Mouse (Mus musculus) lung, embryonic 16.5 days (tissue): ENCODE results near the gene Usp35. TPM values are rescaled to one million over a fixed set of nuclear protein-coding genes. Genes with fewer than 3 reads are reported as not detected.

Source experiments
- ATAC-seq: fragments of 200-750 bp; cut with Nextera tagmentation; 2 replicates; pipeline ENCODE4 v1.8.0; 2017; ENCODE audit warnings: low read depth, mild to moderate bottlenecking, moderate library complexity
- H3K27ac ChIP-seq: fragments of 300-500 bp; sonication (generic); 2 replicates; pipeline ENCODE4 v1.5.1; 2014; ENCODE audit warnings: mild to moderate bottlenecking, control low read depth, low read length
- H3K27me3 ChIP-seq: fragments of 300-500 bp; sonication (generic); 2 replicates; pipeline ENCODE4 v1.6.1; 2014; ENCODE audit warnings: low read depth, low read length, mixed read lengths; ENCODE audit not compliant: control insufficient read depth, insufficient read depth
- H3K36me3 ChIP-seq: fragments of 300-500 bp; sonication (generic); 2 replicates; pipeline ENCODE4 v1.6.1; 2014; ENCODE audit warnings: low read length; ENCODE audit not compliant: control insufficient read depth, insufficient read depth
- H3K4me1 ChIP-seq: fragments of 300-500 bp; sonication (generic); replicated peaks from 2 replicates; pipeline ENCODE4 v1.6.1; 2014; ENCODE audit warnings: low read length, mixed read lengths; ENCODE audit not compliant: control insufficient read depth, insufficient read depth
- H3K4me2 ChIP-seq: fragments of 300-500 bp; sonication (generic); 2 replicates; pipeline ENCODE4 v1.6.1; 2014; ENCODE audit warnings: low read depth, low read length, control low read depth
- H3K4me3 ChIP-seq: fragments of 300-500 bp; sonication (generic); 2 replicates; pipeline ENCODE4 v1.5.1; 2014; ENCODE audit warnings: mild to moderate bottlenecking, low read length, control low read depth
- H3K9ac ChIP-seq: fragments of 300-500 bp; sonication (generic); 2 replicates; pipeline ENCODE4 v1.6.1; 2014; ENCODE audit warnings: low read length, control low read depth
- H3K9me3 ChIP-seq: fragments of 300-500 bp; sonication (generic); 2 replicates; pipeline ENCODE4 v1.6.1; 2016; ENCODE audit warnings: low read length; ENCODE audit not compliant: control insufficient read depth
- WGBS: fragments of 180-500 bp; shearing (Covaris S2); extraction: QIAGEN DNeasy Blood & Tissue Kit; methylation state at CpG from one replicate; pipeline ENCODE4 v1.1.7; 2014; 5-methylcytosine and 5-hydroxymethylcytosine counted together
- polyA plus RNA-seq: library from polyadenylated mRNA; unstranded; fragments of >200 nt; fragmentation: Nextera tagmentation; extraction: Ambion mirVana; gene quantifications from 2 replicates; pipeline ENCODE4 v1.2.1, GENCODE M21; 2015

The Usp35 gene
- polyA plus RNA-seq, 1 experiment from 2014 or later, result 1.2 TPM

DNA sequence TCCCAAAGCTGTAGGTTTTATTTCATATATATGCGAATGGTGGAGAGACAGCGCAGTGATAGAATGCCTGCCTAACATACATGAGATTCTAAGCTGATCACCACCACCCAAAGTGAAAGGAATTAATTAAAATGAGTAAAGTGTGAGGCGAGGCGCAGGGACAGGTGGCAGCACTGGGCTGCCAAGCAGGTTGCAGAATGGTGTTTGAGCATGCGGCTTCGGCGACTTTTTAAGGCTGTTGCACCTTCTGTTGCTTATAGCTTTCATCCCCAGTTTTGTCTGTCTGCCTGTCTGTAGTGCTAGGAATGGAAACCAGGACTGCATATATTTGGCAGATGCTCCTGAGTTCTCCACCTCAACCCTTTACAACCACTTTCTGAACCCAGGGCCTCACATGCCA lies 7.8 kb upstream of the Usp35 start:
- no peak for ATAC-seq
- H3K4me1 ChIP-seq, result peaks cover 1% of the 10 kb centered on the region
- 88% methylated on average over 7 of the region's 7 CpGs for WGBS

DNA sequence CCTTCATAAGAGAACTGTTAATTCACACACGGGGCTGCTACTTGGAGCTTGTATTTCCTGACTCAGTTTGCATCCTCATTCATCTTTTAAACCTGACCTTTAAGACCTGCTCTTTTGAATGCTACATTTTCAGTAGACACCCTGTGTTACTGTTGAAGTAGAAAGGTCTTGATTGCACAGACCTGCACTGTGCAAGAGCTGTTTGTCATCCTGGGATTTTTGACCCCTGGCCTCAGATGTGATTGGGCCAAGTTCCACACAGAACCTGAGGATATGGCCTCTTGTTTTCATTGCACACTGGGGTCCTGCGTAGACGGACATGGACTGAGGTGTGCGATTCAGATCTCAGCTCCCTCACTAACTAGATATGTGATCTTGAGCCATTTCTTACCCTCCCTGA lies 6.8 kb upstream of the Usp35 start:
- no peak overlapping the region for H3K27ac ChIP-seq
- H3K4me3 ChIP-seq, result no peak overlapping the region
- H3K9me3 ChIP-seq, result no peaks in the 10 kb centered on the region
- no peak overlapping the region for H3K4me2 ChIP-seq
- no peaks in the 10 kb centered on the region for H3K27me3 ChIP-seq
- no peaks in the 10 kb centered on the region for H3K4me1 ChIP-seq
- H3K9ac ChIP-seq, result no peak overlapping the region
- no peaks in the 10 kb centered on the region for H3K36me3 ChIP-seq
- WGBS, result 78% methylated on average over 4 of the region's 4 CpGs
- ATAC-seq, result no peak

More for the DNA sequence above, 7.8 kb upstream of the Usp35 start:
- no peaks in the 10 kb centered on the region for H3K36me3 ChIP-seq
- no peak overlapping the region for H3K4me3 ChIP-seq
- no peaks in the 10 kb centered on the region for H3K27me3 ChIP-seq
- no peaks in the 10 kb centered on the region for H3K9me3 ChIP-seq
- no peak overlapping the region for H3K27ac ChIP-seq
- no peak overlapping the region for H3K4me2 ChIP-seq
- H3K9ac ChIP-seq, result no peak overlapping the region

DNA sequence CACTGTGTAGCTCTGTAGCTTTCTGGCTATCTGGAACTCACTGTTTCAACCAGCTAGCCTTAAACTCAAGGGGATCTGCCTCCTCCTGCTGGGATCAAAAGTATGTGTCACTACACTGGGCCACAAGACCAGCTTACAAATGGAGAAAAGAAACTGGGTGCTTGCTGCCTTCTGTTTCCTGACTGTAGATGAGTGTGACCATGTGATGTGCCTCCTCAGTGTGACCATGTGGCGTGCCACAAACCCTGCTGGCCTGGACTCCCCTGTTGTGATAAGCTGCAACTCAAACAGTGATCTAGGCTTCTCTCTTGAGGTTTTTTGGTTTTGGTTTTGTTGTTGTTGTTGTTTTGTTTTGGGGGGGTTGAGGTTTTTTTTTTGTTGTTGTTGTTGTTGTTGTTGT lies 4.9 kb upstream of the Usp35 start:
- H3K4me3 ChIP-seq, result no peak overlapping the region
- no peak overlapping the region for H3K4me2 ChIP-seq
- H3K36me3 ChIP-seq, result no peaks in the 10 kb centered on the region
- peaks cover 9% of the 10 kb centered on the region for H3K4me1 ChIP-seq
- H3K9me3 ChIP-seq, result no peaks in the 10 kb centered on the region
- no peaks in the 10 kb centered on the region for H3K27me3 ChIP-seq
- WGBS, result 80% methylated on average over 1 of the region's 1 CpGs
- H3K9ac ChIP-seq, result no peak overlapping the region
- H3K27ac ChIP-seq, result no peak overlapping the region
- ATAC-seq, result no peak

DNA sequence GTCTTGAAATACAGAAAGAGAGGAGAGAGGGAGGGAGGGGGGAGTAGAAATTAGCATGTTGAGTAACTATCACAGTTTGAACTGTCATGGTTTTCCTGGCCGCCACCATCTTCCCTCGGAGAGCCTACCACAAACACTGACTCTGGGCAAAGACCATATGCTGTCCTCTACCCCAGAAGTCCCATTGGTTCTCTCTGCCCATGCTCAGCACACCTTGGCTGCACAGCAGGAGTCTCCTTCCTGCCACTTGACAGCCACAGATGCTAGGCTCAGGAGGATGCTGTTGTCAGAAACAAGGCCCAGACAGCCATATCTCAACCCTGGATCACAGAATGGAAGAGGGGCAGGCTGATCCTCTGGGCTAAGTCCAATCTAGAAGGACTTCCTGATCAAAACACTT lies 2.6 kb upstream of the Usp35 start:
- 79% methylated on average over 2 of the region's 2 CpGs for WGBS
- Histone ChIP-seq H3K4me1 (peaks cover 13% of the 10 kb centered on the region), H3K9me3 (no peaks in the 10 kb centered on the region), H3K27me3 (no peaks in the 10 kb centered on the region), H3K27ac (no peak overlapping the region), H3K4me2 (no peak overlapping the region), H3K36me3 (no peaks in the 10 kb centered on the region), H3K9ac (no peak overlapping the region), H3K4me3 (no peak overlapping the region)
- ATAC-seq, result no peak

DNA sequence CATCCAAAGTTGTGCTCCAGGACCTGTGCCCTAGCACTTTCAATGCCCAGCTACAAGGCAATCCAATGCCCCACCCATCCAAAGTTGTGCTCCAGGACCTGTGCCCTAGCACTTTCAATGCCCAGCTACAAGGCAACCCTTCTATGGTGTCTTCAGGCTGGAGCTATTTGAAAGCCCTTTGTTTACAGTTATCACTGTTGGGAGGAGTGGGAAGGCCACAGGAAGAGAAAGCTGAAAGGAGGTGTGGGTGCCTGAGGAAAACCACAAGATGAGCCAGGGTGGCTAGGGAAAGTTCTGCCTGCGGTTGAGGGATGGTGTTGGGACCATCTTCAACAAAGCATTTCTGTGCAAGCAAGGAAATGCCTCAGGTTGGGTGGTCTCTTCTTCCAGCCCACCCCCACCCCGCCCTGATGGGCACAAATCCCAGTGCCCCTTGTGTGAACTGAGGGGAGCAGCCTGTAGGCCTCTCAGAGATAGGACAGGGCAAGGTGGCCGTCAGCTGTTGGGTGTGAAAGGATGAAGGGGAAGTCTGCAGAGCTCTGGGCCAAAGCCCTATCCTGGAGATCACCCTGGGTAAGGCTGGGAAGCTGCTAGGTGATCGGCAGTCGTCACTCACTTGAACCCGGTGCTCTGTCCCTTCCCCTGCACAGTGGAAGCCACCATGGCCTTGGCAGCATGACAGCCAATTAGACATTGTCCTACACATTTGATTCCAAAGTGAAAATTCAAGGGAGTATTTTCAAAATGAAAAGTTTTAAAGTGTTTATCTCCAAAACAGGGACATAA lies 1.5 kb upstream of the Usp35 start:
- ATAC-seq, result no peak
- Histone ChIP-seq H3K9me3 (no peaks in the 10 kb centered on the region), H3K4me3 (peak overlapping the region; percentile 94), H3K36me3 (no peaks in the 10 kb centered on the region), H3K27ac (no peak overlapping the region), H3K27me3 (no peaks in the 10 kb centered on the region), H3K4me2 (peak overlapping the region; percentile 79; the same call in 1 of the 2 replicates), H3K4me1 (peaks cover 13% of the 10 kb centered on the region), H3K9ac (no peak overlapping the region)
- WGBS, result 70% methylated on average over 6 of the region's 6 CpGs

DNA sequence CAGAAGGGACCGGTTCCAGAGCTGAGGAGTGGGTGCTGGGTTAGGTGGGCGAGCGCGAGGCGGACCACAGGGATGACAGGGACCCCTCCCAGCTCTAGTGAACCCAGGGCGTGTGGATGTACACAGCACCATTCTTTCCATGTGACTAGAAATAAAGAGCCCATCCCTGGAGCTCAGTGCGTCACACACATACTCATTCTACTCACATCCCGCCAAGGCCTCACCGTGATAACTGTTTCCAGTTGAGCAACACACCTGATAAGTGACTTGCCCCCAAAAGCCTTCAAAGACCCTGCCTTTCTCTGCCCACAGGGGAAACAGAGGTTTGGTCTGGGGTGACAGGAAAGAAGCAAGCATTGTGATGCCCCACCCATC lies 834 bp upstream of the Usp35 start:
- Histone ChIP-seq H3K9me3 (no peaks in the 10 kb centered on the region), H3K27ac (no peak overlapping the region), H3K36me3 (no peaks in the 10 kb centered on the region), H3K4me1 (peaks cover 13% of the 10 kb centered on the region), H3K4me2 (peak overlapping the region; percentile 79), H3K9ac (peak overlapping the region; percentile 89), H3K27me3 (no peaks in the 10 kb centered on the region), H3K4me3 (peak overlapping the region; percentile 94)
- 2% methylated on average over 9 of the region's 9 CpGs for WGBS
- no peak for ATAC-seq

DNA sequence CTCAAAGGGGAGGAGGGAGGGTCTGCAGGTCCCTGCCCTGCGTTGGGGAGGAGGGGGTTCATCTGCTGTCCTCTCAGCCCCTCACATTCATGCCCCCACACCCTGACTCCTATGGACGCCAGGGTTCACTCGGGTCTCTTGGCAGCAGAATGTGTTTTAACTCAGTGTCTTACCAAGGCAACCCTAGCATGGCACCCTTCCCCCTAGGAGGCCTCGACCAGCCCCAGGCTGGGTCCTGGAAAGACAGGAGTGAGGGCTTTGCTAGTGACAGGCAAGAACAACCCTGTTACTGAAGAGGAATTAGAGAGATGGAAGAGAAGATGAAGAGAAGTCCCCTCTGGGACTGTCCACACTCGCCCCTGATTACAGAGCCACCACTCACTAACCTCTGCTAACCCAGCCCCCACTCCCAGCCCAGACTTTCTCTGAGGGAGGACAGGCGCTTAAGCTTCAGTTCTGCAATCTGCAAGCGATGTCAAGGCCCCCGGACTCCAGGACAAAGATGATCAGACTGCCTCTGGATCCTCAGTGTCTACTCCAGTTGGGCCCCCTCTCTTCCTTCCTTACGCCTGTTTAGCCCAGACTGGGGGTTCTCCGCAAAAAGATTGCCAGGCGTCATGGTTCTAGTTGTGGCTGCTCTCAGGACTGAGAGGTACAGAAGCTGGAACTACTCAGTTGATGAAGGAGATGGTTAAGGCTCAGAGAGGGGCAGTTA lies 732 bp downstream of the Usp35 start:
- Histone ChIP-seq H3K4me3 (peak overlapping the region; percentile 94), H3K36me3 (no peaks in the 10 kb centered on the region), H3K4me1 (peaks cover 13% of the 10 kb centered on the region), H3K9ac (peak overlapping the region; percentile 81), H3K4me2 (peak overlapping the region; percentile 91), H3K9me3 (no peaks in the 10 kb centered on the region), H3K27me3 (peaks cover 11% of the 10 kb centered on the region), H3K27ac (no peak overlapping the region)
- ATAC-seq, result no peak
- 57% methylated on average over 11 of the region's 11 CpGs for WGBS

DNA sequence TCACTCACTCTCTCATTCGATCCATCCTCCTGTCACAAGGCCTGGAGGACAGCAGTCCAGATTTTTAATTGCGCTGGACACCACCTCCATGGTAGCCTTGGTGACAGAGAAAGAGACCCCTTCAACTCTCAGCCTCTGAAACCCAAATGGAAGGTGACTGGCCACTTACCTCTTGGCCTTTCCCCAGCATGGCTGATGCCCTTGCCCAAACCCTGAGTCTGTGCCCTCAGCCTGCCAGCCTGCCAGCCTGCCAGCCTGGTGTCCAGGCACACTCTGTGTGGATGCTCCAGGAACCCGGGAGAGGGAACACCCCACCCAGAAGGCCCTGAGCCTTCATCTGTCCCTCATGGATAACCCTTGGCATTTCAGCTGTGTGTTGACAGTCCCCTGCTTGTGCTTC lies 2.1 kb downstream of the Usp35 start:
- Histone ChIP-seq H3K36me3 (no peaks in the 10 kb centered on the region), H3K4me2 (no peak overlapping the region), H3K4me1 (peaks cover 21% of the 10 kb centered on the region), H3K9me3 (no peaks in the 10 kb centered on the region), H3K27ac (no peak overlapping the region), H3K9ac (no peak overlapping the region), H3K4me3 (no peak overlapping the region), H3K27me3 (peaks cover 25% of the 10 kb centered on the region)
- no peak for ATAC-seq
- WGBS, result 77% methylated on average over 3 of the region's 3 CpGs

DNA sequence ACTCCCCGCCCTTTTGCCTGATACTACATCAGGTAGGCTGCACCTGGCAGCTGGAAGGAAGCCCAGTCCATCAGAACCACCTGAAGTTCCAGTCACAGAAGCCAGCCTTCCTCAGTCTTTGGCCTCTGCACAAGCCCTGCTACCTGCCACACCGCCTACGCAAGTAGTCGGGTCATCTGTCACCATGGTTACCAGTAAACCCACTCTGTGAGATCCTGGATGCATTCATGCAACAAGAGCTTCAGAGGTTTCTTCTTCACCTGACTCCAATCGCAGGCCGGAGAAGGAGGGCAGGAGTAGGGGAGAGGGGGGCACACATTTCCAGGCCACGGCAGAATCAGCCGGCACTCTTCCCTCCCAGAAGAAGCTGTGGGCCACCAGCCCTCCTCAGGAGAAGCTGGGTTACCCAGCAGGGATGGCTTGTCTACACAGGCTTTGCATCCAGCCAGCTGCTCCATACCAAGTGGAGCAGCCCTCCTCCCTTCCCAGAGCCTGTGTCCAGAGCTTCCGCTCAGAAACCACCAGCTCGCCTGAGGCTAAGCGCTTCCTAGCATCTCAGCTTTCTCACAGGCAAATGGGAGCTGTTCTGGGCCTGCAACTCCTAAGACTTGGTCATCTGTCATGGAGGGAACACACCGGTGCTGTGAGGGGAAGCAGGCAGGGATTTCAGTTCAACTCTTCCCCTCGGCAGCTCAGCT lies 2.8 kb downstream of the Usp35 start:
- no peak for ATAC-seq
- no peak overlapping the region for H3K9ac ChIP-seq
- H3K4me3 ChIP-seq, result no peak overlapping the region
- H3K27me3 ChIP-seq, result peaks cover 31% of the 10 kb centered on the region
- no peaks in the 10 kb centered on the region for H3K36me3 ChIP-seq
- peaks cover 21% of the 10 kb centered on the region for H3K4me1 ChIP-seq
- no peaks in the 10 kb centered on the region for H3K9me3 ChIP-seq
- no peak overlapping the region for H3K4me2 ChIP-seq
- 68% methylated on average over 13 of the region's 13 CpGs for WGBS
- H3K27ac ChIP-seq, result no peak overlapping the region
